Mouse (Mus musculus) MEL (cell line): ENCODE measurements at regions not wholly inside any gene's neighbourhood (a gene's known extent, or its start where the extent isn't known, plus 50 kb on each side); places are given as distances from the start of the nearest gene placed in this dataset.

Experiments used
- DNase-seq: peaks from one replicate; pipeline ENCODE4 v3.0.0; 2011; ENCODE audit warnings: low read depth, low spot score
- H3K27ac ChIP-seq: 2 replicates; pipeline ENCODE4 v1.5.1; 2012; ENCODE audit warnings: low read depth, mild to moderate bottlenecking, control low read depth, low read length, moderate library complexity; ENCODE audit not compliant: control insufficient read depth
- H3K27me3 ChIP-seq, 2 experiments: fragments of 150-350 bp in 1 of 2; sonication (generic) in 1 of 2; 2 replicates each; pipeline ENCODE4 v1.6.1; 2012; ENCODE audit warnings: low read length in 2 of 2, mild to moderate bottlenecking in 2 of 2, improper control_type of control experiment in 1 of 2, moderate library complexity in 1 of 2; ENCODE audit not compliant: insufficient read depth in 2 of 2, control insufficient read depth in 1 of 2
- H3K36me3 ChIP-seq, 2 experiments: 2 replicates each; pipeline ENCODE4 v1.6.1; 2012 to 2014; ENCODE audit warnings: low read length in 2 of 2, improper control_type of control experiment in 1 of 2, inconsistent platforms in 1 of 2, mild to moderate bottlenecking in 1 of 2; ENCODE audit not compliant: insufficient read depth in 2 of 2, control insufficient read depth in 1 of 2
- H3K4me1 ChIP-seq, 2 experiments: fragments of 150-350 bp in 1 of 2; sonication (generic) in 1 of 2; 2 replicates each; pipeline ENCODE4 v1.6.1; 2012; ENCODE audit warnings: low read length in 2 of 2, improper control_type of control experiment in 1 of 2, mild to moderate bottlenecking in 1 of 2; ENCODE audit not compliant: insufficient read depth in 2 of 2, control insufficient read depth in 1 of 2
- H3K4me3 ChIP-seq, 2 experiments: fragments of 150-350 bp in 1 of 2; sonication (generic) in 1 of 2; 2 replicates each; pipeline ENCODE4 v1.5.1; 2012; ENCODE audit warnings: low read depth in 2 of 2, low read length in 2 of 2, mild to moderate bottlenecking in 2 of 2, moderate library complexity in 2 of 2, control low read depth in 1 of 2, improper control_type of control experiment in 1 of 2; ENCODE audit not compliant: control insufficient read depth in 1 of 2, insufficient read depth in 1 of 2
- H3K79me2 ChIP-seq: 2 replicates; pipeline ENCODE4 v1.6.1; 2012; ENCODE audit warnings: mild to moderate bottlenecking, low read length, moderate library complexity; ENCODE audit not compliant: control insufficient read depth, poor library complexity, insufficient read depth
- H3K9ac ChIP-seq: 2 replicates; pipeline ENCODE4 v1.6.1; 2012; ENCODE audit warnings: low read depth, mild to moderate bottlenecking, control low read depth, low read length, moderate library complexity; ENCODE audit not compliant: control insufficient read depth, poor library complexity, severe bottlenecking
- H3K9me3 ChIP-seq: fragments of 150-350 bp; sonication (generic); replicated peaks from 2 replicates; pipeline ENCODE4 v1.6.1; 2012; ENCODE audit warnings: mild to moderate bottlenecking, low read length, improper control_type of control experiment, moderate library complexity; ENCODE audit not compliant: insufficient read depth
- BHLHE40 ChIP-seq: IDR thresholded peaks from 2 replicates; pipeline ENCODE4 v1.6.1; 2012; ENCODE audit warnings: low read depth, mild to moderate bottlenecking, inconsistent platforms, low read length, improper control_type of control experiment, borderline replicate concordance
- CHD2 ChIP-seq: IDR thresholded peaks from 2 replicates; pipeline ENCODE4 v1.6.1; 2011; ENCODE audit warnings: low read length, improper control_type of control experiment
- E2F4 ChIP-seq: IDR thresholded peaks from 2 replicates; pipeline ENCODE4 v1.6.1; 2011; ENCODE audit warnings: low read depth, low read length, improper control_type of control experiment, borderline replicate concordance
- ELF1 ChIP-seq: IDR thresholded peaks from 2 replicates; pipeline ENCODE4 v1.6.1; 2014; ENCODE audit warnings: low read depth, mild to moderate bottlenecking, inconsistent platforms, low read length, improper control_type of control experiment, moderate library complexity
- EP300 ChIP-seq, 2 experiments: IDR thresholded peaks; 2 replicates each; pipeline ENCODE4 v1.6.1; 2011; ENCODE audit warnings: improper control_type of control experiment in 2 of 2, low read length in 2 of 2, low read depth in 1 of 2, mild to moderate bottlenecking in 1 of 2
- ETS1 ChIP-seq: IDR thresholded peaks from 2 replicates; pipeline ENCODE4 v1.6.1; 2012; ENCODE audit warnings: low read depth, mild to moderate bottlenecking, inconsistent platforms, low read length, improper control_type of control experiment, moderate library complexity
- GATA1 ChIP-seq: IDR thresholded peaks from 2 replicates; pipeline ENCODE4 v1.6.1; 2011; ENCODE audit warnings: low read depth, low read length, improper control_type of control experiment
- HCFC1 ChIP-seq: IDR thresholded peaks from 2 replicates; pipeline ENCODE4 v1.6.1; 2012; ENCODE audit warnings: low read depth, mild to moderate bottlenecking, inconsistent platforms, low read length, improper control_type of control experiment, moderate library complexity
- JUND ChIP-seq: IDR thresholded peaks from 2 replicates; pipeline ENCODE4 v1.6.1; 2011; ENCODE audit warnings: low read depth, mild to moderate bottlenecking, improper control_type of control experiment, low read length
- KAT2A ChIP-seq: conservative IDR thresholded peaks from 2 replicates; pipeline ENCODE4 v1.6.1; 2012; ENCODE audit warnings: low read depth, low read length, improper control_type of control experiment, inconsistent platforms
- MEF2A ChIP-seq: IDR thresholded peaks from 2 replicates; pipeline ENCODE4 v1.6.1; 2014; ENCODE audit warnings: low read depth, mild to moderate bottlenecking, inconsistent platforms, low read length, improper control_type of control experiment; ENCODE audit not compliant: poor library complexity, insufficient replicate concordance, severe bottlenecking; ENCODE audit errors: extremely low read depth
- MXI1 ChIP-seq: IDR thresholded peaks from 2 replicates; pipeline ENCODE4 v1.6.1; 2011; ENCODE audit warnings: mild to moderate bottlenecking, low read depth, low read length, improper control_type of control experiment
- MYB ChIP-seq: IDR thresholded peaks from 2 replicates; pipeline ENCODE4 v1.6.1; 2011; ENCODE audit warnings: mild to moderate bottlenecking, low read depth, low read length, improper control_type of control experiment
- MYC ChIP-seq: IDR thresholded peaks from 2 replicates; pipeline ENCODE4 v1.6.1; 2011; ENCODE audit warnings: low read depth, mild to moderate bottlenecking, low read length, improper control_type of control experiment, moderate library complexity
- NELFE ChIP-seq: IDR thresholded peaks from 2 replicates; pipeline ENCODE4 v1.6.1; 2011; ENCODE audit warnings: low read depth, low read length, improper control_type of control experiment
- NRF1 ChIP-seq: IDR thresholded peaks from 2 replicates; pipeline ENCODE4 v1.6.1; 2014; ENCODE audit warnings: low read depth, mild to moderate bottlenecking, inconsistent platforms, low read length, improper control_type of control experiment, moderate library complexity; ENCODE audit not compliant: poor library complexity, insufficient read depth, severe bottlenecking
- POLR2A ChIP-seq, 2 experiments: IDR thresholded peaks; 2 replicates each; pipeline ENCODE4 v1.6.1; 2011 to 2012; ENCODE audit warnings: low read length in 2 of 2, mild to moderate bottlenecking in 2 of 2, control low read depth in 1 of 2, improper control_type of control experiment in 1 of 2, low read depth in 1 of 2, moderate library complexity in 1 of 2; ENCODE audit not compliant: control insufficient read depth in 1 of 2, insufficient read depth in 1 of 2, poor library complexity in 1 of 2
- POLR2AphosphoS2 ChIP-seq: IDR thresholded peaks from 2 replicates; pipeline ENCODE4 v1.6.1; 2011; ENCODE audit warnings: low read length, improper control_type of control experiment
- POLR2AphosphoS5 ChIP-seq: IDR thresholded peaks from 2 replicates; pipeline ENCODE4 v1.6.1; 2012; ENCODE audit warnings: low read depth, borderline replicate concordance, mild to moderate bottlenecking, inconsistent platforms, low read length, moderate library complexity, mixed read lengths
- RAD21 ChIP-seq: IDR thresholded peaks from 2 replicates; pipeline ENCODE4 v1.6.1; 2011; ENCODE audit warnings: mild to moderate bottlenecking, low read depth, low read length, improper control_type of control experiment
- SIN3A ChIP-seq: IDR thresholded peaks from 2 replicates; pipeline ENCODE4 v1.6.1; 2012; ENCODE audit warnings: low read length, improper control_type of control experiment, inconsistent platforms
- SMC3 ChIP-seq: IDR thresholded peaks from 2 replicates; pipeline ENCODE4 v1.6.1; 2011; ENCODE audit warnings: low read depth, low read length, improper control_type of control experiment
- TAL1 ChIP-seq: IDR thresholded peaks from 2 replicates; pipeline ENCODE4 v1.6.1; 2012; ENCODE audit warnings: mild to moderate bottlenecking, inconsistent platforms, low read length, moderate library complexity, mixed read lengths
- USF1 ChIP-seq: IDR thresholded peaks from 2 replicates; pipeline ENCODE4 v1.6.1; 2014; ENCODE audit warnings: low read depth, mild to moderate bottlenecking, inconsistent platforms, low read length, improper control_type of control experiment, moderate library complexity
- USF2 ChIP-seq, 2 experiments: IDR thresholded peaks; 2 replicates each; pipeline ENCODE4 v1.6.1; 2011 to 2012; ENCODE audit warnings: improper control_type of control experiment in 2 of 2, low read length in 2 of 2, borderline replicate concordance in 1 of 2, inconsistent platforms in 1 of 2, low read depth in 1 of 2, mild to moderate bottlenecking in 1 of 2; ENCODE audit not compliant: insufficient read depth in 1 of 2
- ZC3H11A ChIP-seq: IDR thresholded peaks from 2 replicates; pipeline ENCODE4 v1.6.1; 2012; ENCODE audit warnings: low read depth, mild to moderate bottlenecking, inconsistent platforms, low read length, improper control_type of control experiment
- ZKSCAN1 ChIP-seq: IDR thresholded peaks from 2 replicates; pipeline ENCODE4 v1.6.1; 2012; ENCODE audit warnings: low read depth, mild to moderate bottlenecking, inconsistent platforms, low read length, improper control_type of control experiment, moderate library complexity
- ZMIZ1 ChIP-seq: IDR thresholded peaks from 2 replicates; pipeline ENCODE4 v1.6.1; 2012; ENCODE audit warnings: low read depth, mild to moderate bottlenecking, inconsistent platforms, low read length, improper control_type of control experiment, moderate library complexity

DNA sequence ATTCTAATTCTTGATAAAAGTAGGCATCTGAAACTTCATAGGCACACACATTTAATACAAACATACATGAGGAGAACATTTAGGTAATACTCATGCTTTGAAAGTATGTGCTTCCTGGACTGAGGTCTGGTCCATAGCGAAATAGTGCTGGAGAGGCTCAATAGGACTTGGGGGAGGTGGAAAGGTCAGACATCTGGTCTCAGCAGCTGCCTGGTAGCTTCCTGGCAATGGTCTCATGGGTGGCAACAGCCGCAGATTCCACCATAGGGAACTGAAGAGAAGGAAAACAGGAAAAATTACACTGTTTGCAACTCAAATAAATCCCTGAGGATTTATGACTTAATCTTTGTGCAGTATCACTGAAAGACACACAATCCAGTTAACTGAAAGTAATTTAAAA, 174.0 kb downstream of the Icos start:
- no peak overlapping the region for H3K9ac ChIP-seq
- no peaks in the 10 kb centered on the region for H3K36me3 ChIP-seq
- H3K9me3 ChIP-seq = no peaks in the 10 kb centered on the region
- no peak overlapping the region for H3K27ac ChIP-seq
- TF ChIP-seq MEF2A (no peak), RAD21 (no peak), ZMIZ1 (no peak), POLR2AphosphoS5 (no peak), SMC3 (no peak), ETS1 (no peak), MXI1 (no peak), ZKSCAN1 (no peak), KAT2A (no peak), ZC3H11A (no peak), E2F4 (no peak), ELF1 (no peak), NELFE (no peak), POLR2A (IDR thresholded peaks at IDR 0.05; ENCODE audit: control insufficient read depth in 1 of 2, insufficient read depth in 1 of 2, low read depth in 1 of 2, low read length in 2 of 2, poor library complexity in 1 of 2) (no peak), POLR2AphosphoS2 (no peak), TAL1 (no peak), EP300 (IDR thresholded peaks at IDR 0.05; ENCODE audit: low read depth in 1 of 2, low read length in 2 of 2) (no peak), SIN3A (no peak), USF1 (no peak), MYB (no peak)
- H3K4me1 ChIP-seq = no peaks in the 10 kb centered on the region
- no peaks in the 10 kb centered on the region for H3K27me3 ChIP-seq
- H3K79me2 ChIP-seq = no peaks in the 10 kb centered on the region
- H3K4me3 ChIP-seq = no peak overlapping the region
- DNase-seq = no peak

DNA sequence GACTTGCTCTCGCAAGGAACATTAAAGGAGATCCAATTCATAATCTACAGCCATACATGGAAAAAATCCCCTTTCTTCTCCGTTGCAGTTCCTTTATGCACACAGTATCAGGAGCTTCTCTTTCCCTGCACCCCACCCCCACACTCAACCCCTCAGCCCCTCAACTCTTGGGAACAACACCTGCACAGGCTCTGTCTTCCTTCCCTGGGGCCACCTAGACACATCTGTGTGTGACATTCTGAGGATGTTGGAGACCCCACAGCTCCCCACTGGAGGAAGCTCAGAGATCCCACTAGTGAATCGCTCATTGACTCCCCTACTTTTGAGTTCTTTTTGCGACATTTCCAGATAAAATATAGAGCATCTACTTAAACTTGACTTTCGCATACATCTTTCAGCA, 174.4 kb downstream of the Icos start:
- no peak overlapping the region for H3K4me3 ChIP-seq
- H3K79me2 ChIP-seq = no peaks in the 10 kb centered on the region
- TF ChIP-seq USF2 (IDR thresholded peaks at IDR 0.05; ENCODE audit: borderline replicate concordance in 1 of 2, insufficient read depth in 1 of 2, low read depth in 1 of 2, low read length in 2 of 2) (no peak), MXI1 (no peak), CHD2 (no peak), ZMIZ1 (no peak), JUND (no peak), SIN3A (no peak), HCFC1 (no peak), KAT2A (no peak), MEF2A (no peak), ETS1 (no peak), GATA1 (no peak), EP300 (IDR thresholded peaks at IDR 0.05; ENCODE audit: low read depth in 1 of 2, low read length in 2 of 2) (no peak), ZC3H11A (no peak), MYC (no peak), BHLHE40 (no peak), NRF1 (no peak)
- TF ChIP-seq, all 39 proteins: peak for 0
- no peaks in the 10 kb centered on the region for H3K4me1 ChIP-seq
- H3K27ac ChIP-seq = no peak overlapping the region
- no peaks in the 10 kb centered on the region for H3K9me3 ChIP-seq
- H3K27me3 ChIP-seq = no peaks in the 10 kb centered on the region
- DNase-seq = no peak
- no peak overlapping the region for H3K9ac ChIP-seq
- no peaks in the 10 kb centered on the region for H3K36me3 ChIP-seq
